Mouse (Mus musculus) testis, postnatal 10 days (tissue): ENCODE measurements at regions not wholly inside any gene's neighbourhood (a gene's known extent, or its start where the extent isn't known, plus 50 kb on each side); places are given as distances from the start of the nearest gene placed in this dataset.

Source experiments
- DNase-seq: peaks from one replicate; pipeline ENCODE4 v3.0.0; 2021; ENCODE audit warnings: low spot score

- no peak for DNase-seq
Measured at GRCm38 (mm10) chr10:22917797-22918196, 97.8 kb upstream of the Tcf21 start.

- DNase-seq = no peak
Measured at GRCm38 (mm10) chr10:22915785-22916514, 96.0 kb upstream of the Tcf21 start.

GRCm38 (mm10) chr10:22913112-22913511 lies 93.1 kb upstream of the Tcf21 start:
- no peak for DNase-seq

- DNase-seq = peak; percentile 44
Measured at GRCm38 (mm10) chr10:22908640-22909039, 88.7 kb upstream of the Tcf21 start.

- no peak for DNase-seq
Measured at GRCm38 (mm10) chr10:22905281-22905680, 85.3 kb upstream of the Tcf21 start.

- DNase-seq = no peak
Measured at GRCm38 (mm10) chr10:22893442-22893985, 73.5 kb upstream of the Tcf21 start.

GRCm38 (mm10) chr10:22887451-22887850 lies 67.5 kb upstream of the Tcf21 start:
- DNase-seq = no peak

- DNase-seq = no peak
Measured at GRCm38 (mm10) chr10:22879714-22880113, 59.7 kb upstream of the Tcf21 start.

GRCm38 (mm10) chr10:22877536-22878130 lies 57.7 kb upstream of the Tcf21 start:
- DNase-seq = no peak

- DNase-seq = no peak
Measured at GRCm38 (mm10) chr10:22877028-22877427, 57.1 kb upstream of the Tcf21 start.

- no peak for DNase-seq
Measured at GRCm38 (mm10) chr10:22875675-22876074, 55.7 kb upstream of the Tcf21 start.

GRCm38 (mm10) chr10:22875181-22875580 lies 55.2 kb upstream of the Tcf21 start:
- peak; percentile 48 for DNase-seq
